Comparison of ENCODE assay signal across 11 mouse cellular contexts in genomic region chr11:106122736-106123135, GRCm38 (mm10). TPM values are rescaled to one million over a fixed set of nuclear protein-coding genes. Genes with fewer than 3 reads are reported as not detected.
A peak's percentile ranks its signal among the peaks of the same experiment; 100 is the strongest.
DNase-seq lines count a peak whose midpoint lies in the region; TF ChIP-seq lines count a peak whose summit lies in the region.
"Had no signal": no experiment of that assay in that cellular context is flagged by ENCODE, and none has a peak within 500 bp of the region (broad histone marks: within the 10 kb centered on the region; RNA-seq: fewer than 3 reads in every experiment).

No protein-coding gene starts in this region.

- H3K9me3 ChIP-seq in heart, embryonic 10.5 days = no peaks in the 10 kb centered on the region
- H3K9me3 ChIP-seq: G1E had no signal

- no peak overlapping the region for H3K9ac ChIP-seq in heart, adult 2 months (ENCODE audit: low read depth, low read length)

- DNase-seq in heart, adult 11 months = peak; percentile 95
- no peak for DNase-seq in heart, embryonic 10.5 days (ENCODE audit: low spot score)
- DNase-seq in heart, adult 2 months = peak in 1 of 2 experiments; percentile 39
- peak; percentile 10 for DNase-seq in liver
- DNase-seq in retina, embryonic 14.5 days (ENCODE audit: low spot score) = no peak
- no peak for DNase-seq in right cerebral cortex, postnatal 25 days
- DNase-seq in testis, postnatal 14 days (ENCODE audit: low spot score) = no peak

- no peak for TF ChIP-seq CTCF in heart, adult 2 months (IDR thresholded peaks at IDR 0.05)
- TF ChIP-seq CTCF in small intestine, adult 2 months (IDR thresholded peaks at IDR 0.05; ENCODE audit: extremely low read depth, insufficient read length, insufficient replicate concordance, low read depth, low read length) = no peak

- H3K4me1 ChIP-seq in heart, embryonic 10.5 days = no peaks in the 10 kb centered on the region
- H3K4me1 ChIP-seq in heart, adult 2 months (ENCODE audit: control insufficient read depth, insufficient read depth, low read length) = no peaks in the 10 kb centered on the region; the same call in 1 of the 2 replicates
- no peaks in the 10 kb centered on the region for H3K4me1 ChIP-seq in small intestine, adult 2 months (ENCODE audit: control insufficient read depth, insufficient read depth, insufficient read length, low read length)

- peaks cover 67% of the 10 kb centered on the region for H3K36me3 ChIP-seq in heart, embryonic 10.5 days
- H3K36me3 ChIP-seq in heart, adult 2 months (ENCODE audit: control insufficient read depth, insufficient read depth, low read length) = peaks cover 15% of the 10 kb centered on the region
- peaks cover 43% of the 10 kb centered on the region for H3K36me3 ChIP-seq in small intestine, adult 2 months (ENCODE audit: control insufficient read depth, insufficient read depth, low read length)

- TF ChIP-seq EP300 in heart, adult 2 months (IDR thresholded peaks at IDR 0.05; ENCODE audit: insufficient read depth, low read depth, low read length) = no peak

- H3K27me3 ChIP-seq in heart, embryonic 10.5 days (ENCODE audit: insufficient read depth, poor library complexity, severe bottlenecking) = no peaks in the 10 kb centered on the region
- no peaks in the 10 kb centered on the region for H3K27me3 ChIP-seq in heart, adult 2 months (ENCODE audit: control insufficient read depth, insufficient read depth, low read length)
- no peaks in the 10 kb centered on the region for H3K27me3 ChIP-seq in small intestine, adult 2 months (ENCODE audit: control insufficient read depth, insufficient read depth, low read length)

- no peak for TF ChIP-seq POLR2A in heart, adult 2 months (IDR thresholded peaks at IDR 0.05; ENCODE audit: insufficient read depth, low read depth, low read length)
- no peak for TF ChIP-seq POLR2A in small intestine, adult 2 months (IDR thresholded peaks at IDR 0.05; ENCODE audit: low read depth, low read length)

- no peak overlapping the region for H3K27ac ChIP-seq in heart, embryonic 10.5 days
- peak overlapping the region; percentile 43 for H3K27ac ChIP-seq in heart, adult 2 months
- 0 out of 2 replicates have a peak overlapping the region, but pooled peaks have one; percentile 2 for H3K27ac ChIP-seq in small intestine, adult 2 months (ENCODE audit: insufficient read depth, low read depth, low read length)

- intact Hi-C loops in heart, adult 2 months (cut with DNase I) = no loop called here

- H3K79me2 ChIP-seq in heart, adult 2 months (replicated peaks; ENCODE audit: control insufficient read depth, insufficient read depth, low read length) = no peaks in the 10 kb centered on the region

- 65% methylated on average over 3 of the region's 3 CpGs for WGBS in heart, embryonic 10.5 days
- 33% methylated on average over 3 of the region's 3 CpGs for WGBS in heart, adult 2 months
- WGBS in small intestine, adult 2 months = 74% methylated on average over 3 of the region's 3 CpGs

- H3K4me3 ChIP-seq in heart, embryonic 10.5 days = no peak overlapping the region
- H3K4me3 ChIP-seq in heart, adult 2 months = no peak overlapping the region
- no peak overlapping the region for H3K4me3 ChIP-seq in small intestine, adult 2 months (ENCODE audit: low read depth, low read length)

RNA-seq across cellular contexts. Expression of gene Gm10840, which starts 37.9 kb away (rescaled TPM):
- polyA plus RNA-seq in heart, embryonic 10.5 days (2016; fragmentation: Nextera tagmentation; extraction: Ambion mirVana) = not detected in 2 replicates
- total RNA-seq in heart, adult 2 months (2021) = not detected
- polyA plus RNA-seq in heart, adult 2 months (2012; rRNA removed) = not detected in 2 replicates
- not detected in 2 replicates for polyA plus RNA-seq in small intestine, adult 2 months (2012; rRNA removed)
- total RNA-seq: G1E had no signal
- polyA plus RNA-seq: G1E; heart, embryonic 14.5 days; stomach, embryonic 14.5 days had no signal

RNA-seq across cellular contexts. Expression of gene Limd2, which starts 37.9 kb away (rescaled TPM):
- 172 and 261 TPM in 2 replicates for polyA plus RNA-seq in heart, embryonic 10.5 days (2016; fragmentation: Nextera tagmentation; extraction: Ambion mirVana)
- 1 to 10 TPM; 3.6 to 4.7 TPM for total RNA-seq in heart, adult 2 months (2021)
- 10.0 and 11.5 TPM in 2 replicates for polyA plus RNA-seq in heart, adult 2 months (2012; rRNA removed)
- polyA plus RNA-seq in small intestine, adult 2 months (2012; rRNA removed) = 11.8 and 21.7 TPM in 2 replicates

RNA-seq across cellular contexts. Expression of gene Map3k3, which starts 38.3 kb away (rescaled TPM):
- polyA plus RNA-seq in heart, embryonic 10.5 days (2016; fragmentation: Nextera tagmentation; extraction: Ambion mirVana) = 24.1 and 25.1 TPM in 2 replicates
- total RNA-seq in heart, adult 2 months (2021) = 10 to 100 TPM; 36.0 to 38.9 TPM
- polyA plus RNA-seq in heart, adult 2 months (2012; rRNA removed) = 25.1 and 39.8 TPM in 2 replicates
- 10.0 and 15.1 TPM in 2 replicates for polyA plus RNA-seq in small intestine, adult 2 months (2012; rRNA removed)

RNA-seq across cellular contexts. Expression of gene Taco1, which starts 56.9 kb away (rescaled TPM):
- 11.5 and 11.6 TPM in 2 replicates for polyA plus RNA-seq in heart, embryonic 10.5 days (2016; fragmentation: Nextera tagmentation; extraction: Ambion mirVana)
- 10 to 100 TPM; 56.4 to 59.6 TPM for total RNA-seq in heart, adult 2 months (2021)
- 32.8 and 45.3 TPM in 2 replicates for polyA plus RNA-seq in heart, adult 2 months (2012; rRNA removed)
- 8.3 TPM in 2 replicates for polyA plus RNA-seq in small intestine, adult 2 months (2012; rRNA removed)

Comparison
In these comparisons a context has a peak if more than half of its experiments do, and no peak if none do; other contexts are left out.
1. DNase-seq: peak in heart, adult 11 months (single experiment) and liver (single experiment); none in heart, embryonic 10.5 days (single experiment), retina, embryonic 14.5 days (single experiment), right cerebral cortex, postnatal 25 days (single experiment) and testis, postnatal 14 days (single experiment).